Mouse (Mus musculus): Measurements from ENCODE around the gene Art3. TPM values are rescaled to one million over a fixed set of nuclear protein-coding genes. Genes with fewer than 3 reads are reported as not detected.

Art3 gene
- polyA plus RNA-seq, 1 experiment from 2014 or later = 2.6 TPM

- Histone ChIP-seq H3K27me3 (ENCODE audit: insufficient read depth, low read length) (no peaks in the 10 kb centered on the region), H3K4me2 (replicated peaks; ENCODE audit: low read depth, low read length) (no peak overlapping the region), H3K9me3 (ENCODE audit: low read length) (no peaks in the 10 kb centered on the region), H3K4me1 (ENCODE audit: insufficient read depth, low read length) (no peaks in the 10 kb centered on the region), H3K4me3 (ENCODE audit: low read length) (no peak overlapping the region), H3K9ac (replicated peaks; ENCODE audit: low read length) (no peak overlapping the region), H3K27ac (ENCODE audit: low read length) (no peak overlapping the region), H3K36me3 (ENCODE audit: insufficient read depth, low read length) (no peaks in the 10 kb centered on the region)
- no peak for ATAC-seq (ENCODE audit: low FRiP score, low TSS enrichment)
- 11% methylated on average over 4 of the region's 4 CpGs for WGBS
Observed at GRCm38 (mm10) chr5:92363179-92363578, 31.6 kb downstream of the Art3 start.

- no peak overlapping the region for H3K27ac ChIP-seq (ENCODE audit: low read length)
- ATAC-seq (ENCODE audit: low FRiP score, low TSS enrichment) = no peak
- WGBS = 93% methylated on average over 5 of the region's 5 CpGs
- no peak overlapping the region for H3K4me2 ChIP-seq (replicated peaks; ENCODE audit: low read depth, low read length)
- no peaks in the 10 kb centered on the region for H3K27me3 ChIP-seq (ENCODE audit: insufficient read depth, low read length)
- no peaks in the 10 kb centered on the region for H3K9me3 ChIP-seq (ENCODE audit: low read length)
- H3K36me3 ChIP-seq (ENCODE audit: insufficient read depth, low read length) = no peaks in the 10 kb centered on the region
- no peak overlapping the region for H3K4me3 ChIP-seq (ENCODE audit: low read length)
- no peak overlapping the region for H3K9ac ChIP-seq (replicated peaks; ENCODE audit: low read length)
- H3K4me1 ChIP-seq (ENCODE audit: insufficient read depth, low read length) = no peaks in the 10 kb centered on the region
Observed at GRCm38 (mm10) chr5:92364011-92364410, 32.4 kb downstream of the Art3 start.

DNA sequence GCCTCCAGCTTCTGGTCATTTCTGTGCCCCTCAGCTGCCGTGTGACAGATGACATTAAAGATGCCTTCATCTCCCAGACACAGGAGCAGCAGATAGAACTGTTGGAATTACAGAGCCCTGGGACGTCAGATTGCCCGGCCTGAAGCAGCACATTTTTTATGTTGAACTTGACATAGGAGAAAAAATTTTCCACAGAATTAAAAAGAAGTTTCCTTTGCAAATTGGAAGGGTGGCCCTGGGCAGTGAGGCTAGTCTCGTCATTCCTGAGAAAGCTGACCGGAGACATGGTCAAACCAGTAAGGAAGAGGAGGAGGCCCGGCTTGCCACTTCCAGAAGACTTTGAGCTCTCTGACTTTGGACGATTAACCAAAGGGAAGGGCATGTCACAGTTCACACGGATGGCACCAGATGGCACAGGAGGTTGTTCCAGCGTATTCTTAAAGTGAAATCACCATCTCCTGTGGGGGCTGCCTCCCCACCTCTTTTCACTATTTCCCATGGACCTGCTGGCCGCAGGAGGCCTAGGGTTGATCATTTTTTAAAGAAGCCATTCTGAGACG, 33.6 kb downstream of the Art3 start:
- H3K36me3 ChIP-seq (ENCODE audit: insufficient read depth, low read length) = no peaks in the 10 kb centered on the region
- ATAC-seq (ENCODE audit: low FRiP score, low TSS enrichment) = no peak
- no peaks in the 10 kb centered on the region for H3K9me3 ChIP-seq (ENCODE audit: low read length)
- no peaks in the 10 kb centered on the region for H3K27me3 ChIP-seq (ENCODE audit: insufficient read depth, low read length)
- H3K27ac ChIP-seq (ENCODE audit: low read length) = no peak overlapping the region
- no peak overlapping the region for H3K9ac ChIP-seq (replicated peaks; ENCODE audit: low read length)
- no peak overlapping the region for H3K4me3 ChIP-seq (ENCODE audit: low read length)
- H3K4me2 ChIP-seq (replicated peaks; ENCODE audit: low read depth, low read length) = no peak overlapping the region
- 74% methylated on average over 11 of the region's 11 CpGs for WGBS
- no peaks in the 10 kb centered on the region for H3K4me1 ChIP-seq (ENCODE audit: insufficient read depth, low read length)

- H3K36me3 ChIP-seq (ENCODE audit: insufficient read depth, low read length) = no peaks in the 10 kb centered on the region
- H3K9ac ChIP-seq (replicated peaks; ENCODE audit: low read length) = no peak overlapping the region
- no peaks in the 10 kb centered on the region for H3K9me3 ChIP-seq (ENCODE audit: low read length)
- no peak overlapping the region for H3K4me2 ChIP-seq (replicated peaks; ENCODE audit: low read depth, low read length)
- 45% methylated on average over 6 of the region's 6 CpGs for WGBS
- H3K27ac ChIP-seq (ENCODE audit: low read length) = no peak overlapping the region
- H3K27me3 ChIP-seq (ENCODE audit: insufficient read depth, low read length) = no peaks in the 10 kb centered on the region
- 0 out of 2 replicates have a peak, but pooled peaks cover 5% of the 10 kb centered on the region for H3K4me1 ChIP-seq (ENCODE audit: insufficient read depth, low read length)
- no peak overlapping the region for H3K4me3 ChIP-seq (ENCODE audit: low read length)
- no peak for ATAC-seq (ENCODE audit: low FRiP score, low TSS enrichment)
Observed at GRCm38 (mm10) chr5:92366565-92366964, 34.9 kb downstream of the Art3 start.

GRCm38 (mm10) chr5:92368392-92368791, 36.8 kb downstream of the Art3 start:
- H3K9me3 ChIP-seq (ENCODE audit: low read length) = no peaks in the 10 kb centered on the region
- no peaks in the 10 kb centered on the region for H3K27me3 ChIP-seq (ENCODE audit: insufficient read depth, low read length)
- no peaks in the 10 kb centered on the region for H3K36me3 ChIP-seq (ENCODE audit: insufficient read depth, low read length)
- peaks cover 10% of the 10 kb centered on the region; the same call in 1 of the 2 replicates for H3K4me1 ChIP-seq (ENCODE audit: insufficient read depth, low read length)
- no peak overlapping the region for H3K4me3 ChIP-seq (ENCODE audit: low read length)
- peak overlapping the region; percentile 53; the same call in 1 of the 2 replicates for H3K27ac ChIP-seq (ENCODE audit: low read length)
- ATAC-seq (ENCODE audit: low FRiP score, low TSS enrichment) = no peak
- WGBS = 67% methylated on average over 10 of the region's 10 CpGs
- H3K9ac ChIP-seq (replicated peaks; ENCODE audit: low read length) = no peak overlapping the region
- H3K4me2 ChIP-seq (replicated peaks; ENCODE audit: low read depth, low read length) = no peak overlapping the region

DNA sequence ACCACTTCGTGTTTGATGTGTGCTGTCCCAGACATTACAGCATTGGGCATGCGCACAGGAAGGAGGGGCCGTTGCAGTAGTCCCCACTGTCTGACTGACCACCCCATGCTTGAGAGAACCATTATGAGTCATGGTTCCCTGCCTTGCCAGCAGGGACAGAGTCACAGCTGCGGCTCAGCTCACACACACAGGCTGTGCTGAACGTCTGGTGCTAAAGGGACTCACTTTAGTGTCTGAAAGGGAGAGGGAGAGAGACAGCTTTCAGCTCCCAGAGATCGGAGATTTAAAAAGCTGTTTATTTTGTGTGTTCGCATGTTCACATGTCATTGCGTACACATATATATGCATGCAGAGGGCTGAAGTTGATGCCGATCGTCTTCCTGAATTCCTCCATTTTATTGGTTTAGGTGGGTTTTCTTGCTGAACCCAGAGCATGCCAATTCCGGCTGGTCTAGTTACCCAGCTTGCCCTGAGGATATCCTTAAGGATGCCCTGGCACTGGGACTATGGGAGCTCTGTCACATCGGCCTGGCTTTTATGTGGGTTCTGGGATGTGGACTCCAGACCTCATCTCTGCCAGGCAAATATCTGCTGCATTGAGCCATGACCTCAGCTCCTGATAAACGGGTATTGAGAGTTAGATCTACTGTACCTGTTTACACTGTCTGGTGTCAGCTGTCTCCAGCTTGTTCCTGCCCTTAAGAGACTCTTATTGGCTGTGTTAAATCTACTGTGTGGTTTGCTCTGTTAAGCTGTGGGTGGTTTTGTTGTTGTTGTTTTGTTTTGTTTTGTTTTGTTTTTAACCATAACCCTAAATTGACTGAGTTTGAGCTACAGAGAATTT, 37.7 kb downstream of the Art3 start:
- no peaks in the 10 kb centered on the region for H3K36me3 ChIP-seq (ENCODE audit: insufficient read depth, low read length)
- H3K4me2 ChIP-seq (replicated peaks; ENCODE audit: low read depth, low read length) = no peak overlapping the region
- 62% methylated on average over 13 of the region's 13 CpGs for WGBS
- no peak overlapping the region for H3K27ac ChIP-seq (ENCODE audit: low read length)
- no peaks in the 10 kb centered on the region for H3K27me3 ChIP-seq (ENCODE audit: insufficient read depth, low read length)
- no peak overlapping the region for H3K9ac ChIP-seq (replicated peaks; ENCODE audit: low read length)
- ATAC-seq (ENCODE audit: low FRiP score, low TSS enrichment) = peak; percentile 71; the same call in 1 of the 2 replicates
- no peaks in the 10 kb centered on the region for H3K9me3 ChIP-seq (ENCODE audit: low read length)
- H3K4me1 ChIP-seq (ENCODE audit: insufficient read depth, low read length) = peaks cover 10% of the 10 kb centered on the region; the same call in 1 of the 2 replicates
- H3K4me3 ChIP-seq (ENCODE audit: low read length) = no peak overlapping the region

DNA sequence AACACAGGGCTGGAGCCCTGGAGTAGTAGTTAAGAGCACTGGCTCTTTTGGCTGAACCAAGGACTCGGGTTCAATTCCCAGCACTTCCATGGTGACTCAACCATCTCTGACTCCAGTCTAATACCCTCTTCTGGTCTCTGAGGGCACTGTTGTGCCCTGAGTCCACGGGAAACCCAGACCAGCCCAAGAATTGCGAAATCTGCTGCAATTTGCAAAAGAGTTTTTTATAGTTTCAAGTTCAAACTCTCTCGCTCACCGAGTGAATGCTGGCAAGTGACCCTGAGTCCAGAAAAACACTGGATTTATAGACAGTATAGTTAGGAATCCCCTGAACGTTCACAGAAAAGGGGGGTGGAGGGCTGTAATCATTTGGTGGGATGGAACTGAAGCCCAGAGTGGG, 38.8 kb downstream of the Art3 start:
- Histone ChIP-seq H3K36me3 (ENCODE audit: insufficient read depth, low read length) (no peaks in the 10 kb centered on the region), H3K27me3 (ENCODE audit: insufficient read depth, low read length) (no peaks in the 10 kb centered on the region), H3K9ac (replicated peaks; ENCODE audit: low read length) (no peak overlapping the region), H3K9me3 (ENCODE audit: low read length) (no peaks in the 10 kb centered on the region), H3K4me3 (ENCODE audit: low read length) (no peak overlapping the region), H3K4me1 (ENCODE audit: insufficient read depth, low read length) (peaks cover 10% of the 10 kb centered on the region; the same call in 1 of the 2 replicates), H3K27ac (ENCODE audit: low read length) (no peak overlapping the region), H3K4me2 (replicated peaks; ENCODE audit: low read depth, low read length) (no peak overlapping the region)
- ATAC-seq (ENCODE audit: low FRiP score, low TSS enrichment) = no peak
- WGBS = 68% methylated on average over 6 of the region's 6 CpGs

GRCm38 (mm10) chr5:92370891-92371290, 39.3 kb downstream of the Art3 start:
- no peaks in the 10 kb centered on the region for H3K36me3 ChIP-seq (ENCODE audit: insufficient read depth, low read length)
- ATAC-seq (ENCODE audit: low FRiP score, low TSS enrichment) = no peak
- no peak overlapping the region for H3K4me2 ChIP-seq (replicated peaks; ENCODE audit: low read depth, low read length)
- H3K4me3 ChIP-seq (ENCODE audit: low read length) = no peak overlapping the region
- H3K9ac ChIP-seq (replicated peaks; ENCODE audit: low read length) = no peak overlapping the region
- no peaks in the 10 kb centered on the region for H3K9me3 ChIP-seq (ENCODE audit: low read length)
- no peaks in the 10 kb centered on the region for H3K27me3 ChIP-seq (ENCODE audit: insufficient read depth, low read length)
- no peak overlapping the region for H3K27ac ChIP-seq (ENCODE audit: low read length)
- peaks cover 15% of the 10 kb centered on the region; the same call in 1 of the 2 replicates for H3K4me1 ChIP-seq (ENCODE audit: insufficient read depth, low read length)
- WGBS = 77% methylated on average over 6 of the region's 6 CpGs

DNA sequence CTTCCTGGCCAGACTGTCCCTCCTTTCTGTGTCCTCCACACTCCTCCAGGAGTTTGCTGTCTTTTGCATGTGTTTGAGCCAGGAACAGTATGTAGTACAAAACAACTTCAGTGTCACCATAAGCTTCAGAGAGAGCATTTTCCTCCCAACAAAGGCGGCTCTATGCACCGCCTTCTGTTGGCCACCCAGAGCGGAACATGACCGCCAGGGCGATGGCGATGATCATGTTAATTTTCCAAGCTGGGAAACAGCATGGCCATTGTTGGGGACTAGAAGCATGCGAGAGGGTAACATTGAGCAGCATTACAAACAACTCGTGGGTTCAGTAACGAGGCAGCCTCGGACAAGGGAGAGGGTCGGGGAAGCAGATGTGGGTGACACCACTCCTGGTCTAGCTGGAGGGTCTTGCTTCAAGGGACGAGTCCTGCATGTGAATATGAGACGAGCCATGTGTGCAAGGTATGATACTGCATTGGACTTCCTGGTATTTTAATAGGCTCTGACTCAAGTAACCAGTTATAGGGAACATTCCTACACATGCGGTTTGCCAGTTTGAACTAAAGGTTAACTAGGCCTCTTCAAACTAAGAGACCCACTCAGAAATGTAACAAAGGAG, 39.8 kb downstream of the Art3 start:
- no peaks in the 10 kb centered on the region for H3K9me3 ChIP-seq (ENCODE audit: low read length)
- no peaks in the 10 kb centered on the region for H3K36me3 ChIP-seq (ENCODE audit: insufficient read depth, low read length)
- no peak overlapping the region for H3K27ac ChIP-seq (ENCODE audit: low read length)
- ATAC-seq (ENCODE audit: low FRiP score, low TSS enrichment) = no peak
- H3K4me2 ChIP-seq (replicated peaks; ENCODE audit: low read depth, low read length) = no peak overlapping the region
- H3K4me3 ChIP-seq (ENCODE audit: low read length) = no peak overlapping the region
- peaks cover 16% of the 10 kb centered on the region; the same call in 1 of the 2 replicates for H3K4me1 ChIP-seq (ENCODE audit: insufficient read depth, low read length)
- no peaks in the 10 kb centered on the region for H3K27me3 ChIP-seq (ENCODE audit: insufficient read depth, low read length)
- no peak overlapping the region for H3K9ac ChIP-seq (replicated peaks; ENCODE audit: low read length)
- 82% methylated on average over 14 of the region's 14 CpGs for WGBS

DNA sequence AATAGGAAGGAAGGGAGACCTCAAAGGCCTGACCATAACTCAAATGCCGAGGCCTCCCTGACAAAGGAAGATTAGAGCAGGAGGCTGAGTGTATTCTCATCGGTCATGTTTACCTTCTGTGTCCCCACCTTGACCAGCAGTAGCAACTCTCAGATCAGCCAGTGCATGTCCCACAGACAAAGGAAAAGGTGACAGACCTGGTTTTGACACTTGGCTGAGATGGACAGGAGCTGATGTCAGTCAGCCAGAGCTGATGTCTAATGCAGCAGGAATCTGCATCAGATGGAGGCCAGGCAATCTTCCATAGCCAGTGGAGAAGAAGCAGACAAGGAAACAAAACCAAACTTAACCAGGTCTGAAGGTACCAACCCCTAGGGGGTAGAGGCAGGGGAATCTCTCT, 41.0 kb downstream of the Art3 start:
- H3K27ac ChIP-seq (ENCODE audit: low read length) = no peak overlapping the region
- H3K4me2 ChIP-seq (replicated peaks; ENCODE audit: low read depth, low read length) = no peak overlapping the region
- no peak for ATAC-seq (ENCODE audit: low FRiP score, low TSS enrichment)
- no peak overlapping the region for H3K4me3 ChIP-seq (ENCODE audit: low read length)
- no peaks in the 10 kb centered on the region for H3K27me3 ChIP-seq (ENCODE audit: insufficient read depth, low read length)
- no peaks in the 10 kb centered on the region for H3K9me3 ChIP-seq (ENCODE audit: low read length)
- WGBS = 36% methylated on average over 2 of the region's 2 CpGs
- H3K9ac ChIP-seq (replicated peaks; ENCODE audit: low read length) = no peak overlapping the region
- H3K36me3 ChIP-seq (ENCODE audit: insufficient read depth, low read length) = no peaks in the 10 kb centered on the region
- H3K4me1 ChIP-seq (ENCODE audit: insufficient read depth, low read length) = peaks cover 24% of the 10 kb centered on the region; the same call in 1 of the 2 replicates

Data from kidney, embryonic 16.5 days (tissue).